Mouse (Mus musculus): Measurements from ENCODE around the gene Pdzd9.
"Not testable (repeated sequence)": the region's sequence is repeated elsewhere in the genome, so short reads cannot be mapped to it uniquely, and the experiment has no call there.

The Pdzd9 gene

DNA sequence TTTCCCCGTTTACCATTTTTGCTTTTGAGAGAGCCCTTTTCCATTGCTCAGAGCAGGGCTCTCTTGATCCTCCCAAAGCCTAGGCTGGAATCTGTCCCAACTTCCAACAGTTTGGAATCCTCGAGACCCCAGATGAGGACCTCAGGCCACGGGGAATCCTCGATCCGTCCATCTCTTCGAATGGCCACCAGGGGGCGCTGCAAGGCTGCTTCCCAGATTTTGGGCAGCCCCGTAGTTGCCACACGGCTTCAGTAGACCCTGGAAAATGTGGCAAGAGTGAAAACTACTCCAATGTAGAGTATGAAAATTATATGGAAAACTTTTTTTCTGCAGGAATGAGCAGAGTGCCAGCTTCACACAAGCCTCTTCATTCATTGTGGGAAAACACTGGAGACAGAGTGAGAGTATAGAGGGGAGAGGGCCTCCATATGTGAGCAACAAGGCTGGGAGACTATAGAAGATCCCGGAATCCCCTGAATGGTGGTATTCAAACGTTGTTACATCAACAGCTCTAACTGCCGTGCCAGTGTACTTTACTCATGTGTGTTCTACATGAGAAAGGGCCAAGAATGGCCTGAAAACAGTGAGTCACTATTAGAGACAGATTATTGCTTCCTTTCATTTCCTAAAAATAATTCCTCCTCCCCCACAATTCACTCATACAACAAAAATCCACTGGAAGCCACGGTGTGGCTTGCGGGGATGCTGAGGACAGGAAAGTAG is at the start of gene Pdzd9:
Gene Pdzd9 (minus strand): TSS at position 191 of the 723 bp plus-strand sequence.
- peak; percentile 22 to 32 for DNase-seq

- DNase-seq, result no peak
Measured at GRCm38 (mm10) chr7:120717261-120717660, 47.1 kb upstream of the Pdzd9 start.

GRCm38 (mm10) chr7:120713951-120714350 is 43.8 kb upstream of the Pdzd9 start:
- not testable (repeated sequence) for DNase-seq

DNA sequence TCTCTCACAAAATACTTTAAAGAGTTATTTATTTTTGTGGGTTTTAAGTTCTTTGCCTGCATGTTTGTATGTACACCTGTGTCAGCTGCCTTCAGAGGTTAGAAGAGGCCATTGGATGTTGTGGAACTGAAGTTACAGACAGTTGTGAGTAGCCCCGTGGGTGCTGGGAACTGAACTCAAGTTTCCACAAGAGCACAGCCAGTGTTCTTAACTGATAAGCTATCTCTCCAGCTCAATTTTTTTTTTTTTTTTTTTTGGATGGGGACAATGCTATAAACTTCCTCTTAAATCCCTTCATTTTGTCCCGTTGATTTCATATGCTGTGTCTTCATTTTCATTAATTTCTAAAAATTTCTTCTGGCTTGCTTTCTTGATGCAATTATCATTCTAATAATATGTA is 43.1 kb upstream of the Pdzd9 start:
- DNase-seq, result no peak

GRCm38 (mm10) chr7:120712071-120712470 is 41.9 kb upstream of the Pdzd9 start:
- DNase-seq, result no peak

- no peak for DNase-seq
Measured at GRCm38 (mm10) chr7:120703888-120704287, 33.7 kb upstream of the Pdzd9 start.

DNA sequence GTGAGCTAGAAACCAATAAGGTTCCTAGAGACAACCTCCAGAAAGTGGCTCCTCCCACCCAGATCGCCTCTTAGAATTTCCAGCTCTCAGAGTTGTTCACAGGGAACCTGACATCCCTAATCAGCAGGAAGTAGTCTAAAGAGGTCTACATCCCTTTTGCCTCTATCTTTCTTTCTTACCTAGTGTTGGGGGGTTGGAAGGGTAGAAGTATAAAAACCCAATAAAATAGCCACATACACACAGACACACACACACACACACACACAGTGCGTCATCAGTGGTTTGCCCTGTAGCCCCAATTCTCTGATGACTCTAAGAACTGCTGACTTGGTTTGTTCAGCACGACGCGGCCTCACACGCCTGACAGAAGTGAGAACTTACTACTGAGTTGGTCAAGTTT is 29.4 kb upstream of the Pdzd9 start:
- DNase-seq, result no peak

DNA sequence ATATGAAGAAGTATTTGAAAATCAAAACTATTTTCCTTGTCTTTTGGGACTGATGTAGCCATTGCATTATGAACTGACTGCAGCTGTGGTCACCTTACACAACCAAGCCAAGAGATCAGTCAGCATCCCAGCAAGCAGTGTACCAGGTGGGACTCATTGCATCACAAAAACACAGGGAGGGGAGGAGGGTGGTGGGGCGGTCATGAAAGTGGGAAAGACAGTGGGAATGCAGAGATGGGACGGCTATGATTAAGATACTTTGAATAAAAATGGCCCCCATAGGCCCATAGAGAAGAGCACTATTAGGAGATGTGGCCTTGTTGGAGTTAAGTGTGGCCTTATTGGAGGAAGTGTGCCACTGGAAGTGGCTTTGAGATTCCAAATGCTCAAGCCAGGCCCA is 26.2 kb upstream of the Pdzd9 start:
- no peak for DNase-seq

GRCm38 (mm10) chr7:120695641-120696040 is 25.5 kb upstream of the Pdzd9 start:
- no peak for DNase-seq

DNA sequence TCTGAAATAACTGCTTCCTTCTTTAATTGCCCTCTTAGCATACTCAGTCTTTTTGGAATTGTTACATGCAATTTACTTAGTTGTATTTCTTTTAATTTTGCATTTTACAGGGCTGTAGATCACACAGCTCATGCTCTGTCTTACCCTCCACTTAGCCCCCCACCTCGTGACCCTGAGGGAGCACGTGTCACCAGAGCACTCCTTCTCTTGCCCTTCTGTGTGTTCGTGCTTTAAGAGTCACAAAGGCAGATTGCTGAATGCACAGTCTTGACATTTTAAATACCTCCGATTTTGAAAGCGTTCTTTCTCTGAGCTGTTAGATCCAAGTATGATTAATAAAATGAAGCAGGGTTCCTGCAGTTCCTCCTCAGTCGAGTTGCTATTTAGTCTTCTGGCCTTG is 25.1 kb upstream of the Pdzd9 start:
- DNase-seq, result no peak

- peak in 1 of 2 experiments; percentile 12 for DNase-seq
Measured at GRCm38 (mm10) chr7:120693831-120694375, 23.8 kb upstream of the Pdzd9 start.

GRCm38 (mm10) chr7:120690634-120691033 is 20.5 kb upstream of the Pdzd9 start:
- no peak for DNase-seq

GRCm38 (mm10) chr7:120685227-120685626 is 15.1 kb upstream of the Pdzd9 start:
- no peak for DNase-seq

GRCm38 (mm10) chr7:120684731-120685161 is 14.6 kb upstream of the Pdzd9 start:
- no peak for DNase-seq

DNA sequence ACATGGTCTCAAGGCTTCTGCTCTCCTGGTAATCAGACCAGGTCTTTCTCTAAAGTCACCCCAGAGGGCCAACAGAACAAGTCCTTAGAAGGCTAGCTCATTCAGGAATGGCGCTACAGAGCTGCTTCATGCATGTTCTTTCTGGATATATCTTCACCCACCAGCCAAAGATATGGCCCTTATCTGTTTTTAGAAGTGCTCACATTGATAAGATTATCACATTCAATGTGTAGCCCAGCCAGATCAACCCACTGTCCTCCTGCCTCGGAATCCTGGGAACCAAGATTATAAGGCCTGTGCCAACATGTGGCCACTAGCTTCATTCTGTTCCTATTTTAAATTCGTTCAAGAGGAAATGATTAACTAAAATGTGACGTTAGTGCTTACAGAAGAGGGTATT is 11.9 kb upstream of the Pdzd9 start:
- no peak for DNase-seq

- DNase-seq, result no peak
Measured at GRCm38 (mm10) chr7:120679023-120679422, 8.9 kb upstream of the Pdzd9 start.

DNA sequence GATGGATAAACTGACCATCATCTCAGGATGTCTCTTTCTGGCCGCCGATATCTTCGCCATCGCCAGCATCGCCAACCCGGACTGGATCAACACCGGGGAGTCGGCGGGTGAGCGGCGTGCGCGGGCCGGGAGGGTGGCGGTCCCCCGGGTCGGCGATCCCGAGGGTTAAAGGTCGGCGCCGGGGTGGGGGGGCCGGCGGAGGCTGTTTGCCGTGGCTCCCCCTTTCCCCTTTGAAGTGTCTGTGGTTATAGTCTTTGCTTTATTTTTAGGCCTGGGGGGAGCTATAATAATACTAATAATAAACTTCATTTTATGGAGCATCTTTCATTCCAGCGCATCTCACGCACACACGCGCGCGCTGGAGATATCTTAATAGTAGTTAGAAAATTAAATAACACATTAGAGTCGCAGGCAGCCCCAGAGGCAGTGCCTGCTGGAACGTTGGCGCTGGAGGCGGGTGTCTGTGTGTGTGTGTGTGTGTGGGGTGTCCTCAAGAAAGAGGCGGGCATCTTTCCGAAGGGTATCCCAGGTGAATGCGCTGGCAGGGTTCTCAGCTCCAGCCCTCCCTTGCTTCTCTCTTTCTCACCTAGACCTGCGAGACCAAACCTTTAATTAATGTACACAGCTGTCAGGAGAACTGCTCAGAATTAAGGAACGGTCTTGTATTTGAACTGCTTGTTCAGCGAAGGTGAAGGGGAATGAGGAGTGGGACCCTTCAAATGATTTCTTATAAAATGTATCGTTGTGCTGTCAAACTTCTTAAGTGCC is 7.8 kb upstream of the Pdzd9 start:
- DNase-seq, result peak; percentile 37 to 38

DNA sequence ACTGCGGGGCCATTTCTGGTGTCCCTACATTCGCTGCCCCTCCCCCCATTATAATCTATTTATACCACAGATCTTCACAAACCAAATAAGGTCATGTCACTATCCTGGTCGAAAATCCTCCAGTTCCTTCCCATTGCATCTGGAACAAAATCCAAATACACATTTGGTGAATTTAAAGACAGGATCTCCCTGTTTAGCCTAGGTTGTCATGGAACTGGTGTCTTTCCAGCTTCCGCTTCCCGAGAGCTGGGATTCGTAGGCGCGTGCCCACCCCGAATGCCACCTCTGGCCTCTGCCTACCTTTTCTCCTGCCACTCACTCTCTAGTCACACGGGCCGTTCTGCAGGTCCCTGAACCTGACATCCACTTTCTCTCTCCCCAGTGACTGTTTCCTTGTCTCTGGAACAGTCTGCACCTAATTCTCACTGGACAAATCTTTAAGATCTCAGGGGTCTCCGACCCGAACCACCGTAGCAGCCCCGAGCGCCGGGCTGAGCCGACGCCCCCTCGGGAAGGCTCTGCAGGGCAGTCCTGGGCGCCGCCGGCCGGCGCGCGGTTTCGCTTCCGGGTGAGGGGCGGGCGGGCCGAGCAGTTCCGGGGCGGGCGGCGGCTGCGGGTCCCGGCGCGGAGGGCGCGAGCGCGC is 7.0 kb upstream of the Pdzd9 start, which contains the start of gene Mosmo:
Gene Mosmo (plus strand): TSS at position 618 of the 643 bp plus-strand sequence.
- DNase-seq, result peak; percentile 42 to 50

DNA sequence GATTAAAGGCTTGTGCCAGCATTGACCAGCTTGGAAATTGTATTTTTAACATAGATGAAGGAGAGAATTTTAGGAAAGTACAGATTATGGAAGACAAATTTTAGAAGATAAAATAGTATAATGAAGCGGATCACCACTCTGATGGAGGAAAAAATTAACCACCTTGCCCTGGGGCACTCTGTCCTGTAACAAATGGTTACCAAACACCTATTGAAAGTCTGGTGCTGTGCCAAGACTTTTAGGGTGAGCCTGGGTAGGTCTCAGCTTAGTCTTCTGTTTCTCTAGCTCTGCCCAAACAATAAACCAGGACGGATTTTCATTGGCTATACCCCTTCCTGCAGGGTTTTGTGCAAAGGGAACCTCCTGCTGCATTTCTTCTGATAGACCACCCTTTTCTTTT is 1.1 kb upstream of the Pdzd9 start:
- no peak for DNase-seq

GRCm38 (mm10) chr7:120662079-120662478 is 8.1 kb downstream of the Pdzd9 start:
- DNase-seq, result no peak

DNA sequence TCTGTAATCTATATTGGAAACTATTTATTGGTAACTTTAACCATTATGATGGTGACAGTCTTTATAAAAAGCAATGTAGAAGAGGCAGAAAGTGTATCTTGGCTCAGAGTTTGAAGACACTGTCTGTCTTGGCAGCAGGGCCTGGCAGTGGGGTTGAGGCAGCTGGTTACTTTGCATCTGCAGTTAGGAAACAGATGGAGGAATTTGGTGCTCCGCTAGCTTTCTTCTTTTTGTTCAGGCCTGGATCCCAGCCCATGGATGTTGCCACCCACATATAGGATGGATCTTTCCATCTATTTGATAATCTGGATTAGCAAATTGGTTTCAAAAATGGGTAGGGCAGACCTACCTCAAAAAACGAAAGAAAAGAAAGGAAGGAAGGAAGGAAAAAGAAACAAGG is 22.3 kb downstream of the Pdzd9 start:
- no peak for DNase-seq

DNA sequence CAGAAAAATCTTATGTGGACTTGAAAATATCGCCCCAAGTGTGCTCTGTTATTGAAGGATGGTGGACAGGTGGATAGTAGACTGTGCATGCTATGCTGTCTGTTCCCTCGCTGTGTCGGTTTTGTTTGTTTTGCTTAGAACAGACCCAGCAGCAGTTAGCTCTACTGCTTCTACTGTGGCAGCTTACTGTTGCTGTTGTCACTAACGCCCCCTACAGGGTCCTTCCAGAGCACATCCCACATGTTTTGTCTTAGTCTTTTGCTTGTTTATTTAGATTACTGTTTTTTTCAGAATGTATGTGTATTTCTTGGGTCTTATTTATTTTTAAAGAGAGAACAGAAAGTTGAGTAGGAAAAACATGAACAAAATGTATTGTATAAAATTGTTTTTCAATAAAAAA is 26.9 kb downstream of the Pdzd9 start:
- DNase-seq, result no peak

DNA sequence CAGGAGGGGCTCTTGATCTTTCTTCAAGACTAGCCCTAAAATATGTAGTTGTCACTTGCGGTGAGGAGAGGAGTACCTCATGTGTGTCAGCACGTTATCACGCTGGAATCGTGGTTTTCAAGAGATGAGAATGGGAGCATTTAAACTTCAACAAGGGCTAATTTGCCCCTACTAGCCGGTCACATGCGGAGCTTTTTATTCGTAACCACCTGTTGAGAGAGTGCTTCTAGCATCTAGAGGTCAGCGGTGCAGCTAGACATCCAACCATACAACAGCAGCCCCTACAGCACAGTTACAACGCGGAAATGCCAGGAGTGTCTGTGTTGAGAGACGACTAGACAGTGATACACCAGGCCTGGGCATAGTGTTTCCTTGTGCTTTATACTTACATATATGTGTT is 34.3 kb downstream of the Pdzd9 start:
- DNase-seq, result no peak

Data from thymus, adult 18-20 months (tissue).